Comparison of ENCODE assay signal across 12 mouse cellular contexts in the genomic region with DNA sequence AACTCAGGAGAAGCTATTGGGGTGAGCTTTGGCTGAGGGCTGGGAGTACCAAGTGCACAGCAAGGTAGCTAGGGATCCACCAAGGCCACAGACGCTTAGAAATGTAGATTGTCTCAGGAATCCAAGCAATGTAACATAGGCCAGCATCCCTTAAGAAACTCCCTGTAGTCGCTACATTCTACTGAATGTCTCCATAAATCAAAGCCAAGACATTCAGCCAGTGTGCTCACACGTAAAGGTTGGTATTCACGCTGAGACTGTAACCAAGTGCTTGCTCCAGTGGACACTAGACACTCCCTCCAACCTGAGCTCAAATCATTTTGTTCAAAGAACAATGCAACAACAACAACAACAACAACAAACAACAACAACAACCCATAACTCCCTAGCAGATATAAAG.
DNase-seq lines count a peak whose midpoint lies in the region; ATAC-seq and TF ChIP-seq lines count a peak whose summit lies in the region.
"Had no signal": no experiment of that assay in that cellular context is flagged by ENCODE, and none has a peak within 500 bp of the region (broad histone marks: within the 10 kb centered on the region; RNA-seq: fewer than 3 reads in every experiment).

No protein-coding gene starts in this region.

- no peak for TF ChIP-seq CTCF in stomach, postnatal 0 days (IDR thresholded peaks at IDR 0.05; ENCODE audit: low read depth)

- DNase-seq in heart, postnatal 36 days: no peak
- peak; percentile 8 for DNase-seq in midbrain, embryonic 11.5 days (ENCODE audit: low spot score, missing footprints)
- DNase-seq in midbrain, embryonic 14.5 days: no peak
- no peak for DNase-seq in limb, embryonic 14.5 days (ENCODE audit: low spot score)
- DNase-seq in stomach, postnatal 0 days (ENCODE audit: low spot score): no peak
- no peak for DNase-seq in MN1 (ENCODE audit: low spot score)
- no peak for DNase-seq in thymus, postnatal 10 days (ENCODE audit: low spot score in 2 of 2)
- DNase-seq: B cell, adult 2 months; cerebellum, postnatal 36 days; liver, embryonic 13.5 days; thymus, adult 2 months had no signal

- H3K4me1 ChIP-seq in heart, embryonic 12.5 days (replicated peaks): peaks cover 71% of the 10 kb centered on the region
- peaks cover 5% of the 10 kb centered on the region for H3K4me1 ChIP-seq in midbrain, embryonic 11.5 days (ENCODE audit: control insufficient read depth, insufficient read depth, low read length)
- peaks cover 10% of the 10 kb centered on the region; the same call in 1 of the 2 replicates for H3K4me1 ChIP-seq in midbrain, embryonic 14.5 days (ENCODE audit: control insufficient read depth, insufficient read depth, low read length)
- H3K4me1 ChIP-seq in limb, embryonic 14.5 days (ENCODE audit: control insufficient read depth, insufficient read depth, low read length): peaks cover 12% of the 10 kb centered on the region
- H3K4me1 ChIP-seq in stomach, postnatal 0 days (replicated peaks; ENCODE audit: control insufficient read depth, insufficient read depth): no peaks in the 10 kb centered on the region

- intact Hi-C loops in heart, postnatal 36 days (cut with DNase I): no loop called here

- ATAC-seq in heart, embryonic 12.5 days (ENCODE audit: insufficient number of reproducible peaks, low FRiP score): no peak
- ATAC-seq in midbrain, embryonic 11.5 days (ENCODE audit: low FRiP score): no peak
- no peak for ATAC-seq in midbrain, embryonic 14.5 days (ENCODE audit: low FRiP score, low TSS enrichment)
- ATAC-seq in limb, embryonic 14.5 days (ENCODE audit: low FRiP score, low read depth): no peak
- ATAC-seq in stomach, postnatal 0 days (ENCODE audit: low FRiP score, low TSS enrichment): no peak

- H3K9ac ChIP-seq in heart, embryonic 12.5 days: no peak overlapping the region
- no peak overlapping the region for H3K9ac ChIP-seq in midbrain, embryonic 11.5 days (ENCODE audit: low read length)
- H3K9ac ChIP-seq in midbrain, embryonic 14.5 days (replicated peaks; ENCODE audit: low read length): no peak overlapping the region
- no peak overlapping the region; the same call in 1 of the 2 replicates for H3K9ac ChIP-seq in limb, embryonic 14.5 days (ENCODE audit: low read depth, low read length, severe bottlenecking)
- H3K9ac ChIP-seq in stomach, postnatal 0 days (ENCODE audit: low read length): no peak overlapping the region
- H3K9ac ChIP-seq: liver, embryonic 13.5 days had no signal

- TF ChIP-seq POLR2A in limb, embryonic 14.5 days (IDR thresholded peaks at IDR 0.05; ENCODE audit: borderline replicate concordance, extremely low read depth, insufficient read depth, insufficient read length): no peak

- 0 out of 2 replicates have a peak overlapping the region, but pooled peaks have one; percentile 1 for H3K27ac ChIP-seq in heart, embryonic 12.5 days (ENCODE audit: poor library complexity, severe bottlenecking)
- H3K27ac ChIP-seq in midbrain, embryonic 11.5 days (ENCODE audit: low read depth, low read length): no peak overlapping the region
- H3K27ac ChIP-seq in midbrain, embryonic 14.5 days (replicated peaks; ENCODE audit: low read depth, low read length): no peak overlapping the region; the same call in 1 of the 2 replicates
- peak overlapping the region; percentile 48 for H3K27ac ChIP-seq in limb, embryonic 14.5 days (replicated peaks; ENCODE audit: low read depth, low read length)
- H3K27ac ChIP-seq in stomach, postnatal 0 days (replicated peaks): peak overlapping the region; percentile 45; the same call in 1 of the 2 replicates
- H3K27ac ChIP-seq: liver, embryonic 13.5 days had no signal

- H3K4me3 ChIP-seq in heart, embryonic 12.5 days: no peak overlapping the region
- no peak overlapping the region for H3K4me3 ChIP-seq in midbrain, embryonic 11.5 days (ENCODE audit: low read depth, low read length)
- no peak overlapping the region for H3K4me3 ChIP-seq in midbrain, embryonic 14.5 days (replicated peaks; ENCODE audit: low read depth, low read length)
- no peak overlapping the region for H3K4me3 ChIP-seq in limb, embryonic 14.5 days (replicated peaks; ENCODE audit: low read length)
- H3K4me3 ChIP-seq in stomach, postnatal 0 days (ENCODE audit: low read depth, low read length): no peak overlapping the region
- H3K4me3 ChIP-seq: liver, embryonic 13.5 days had no signal

- H3K9me3 ChIP-seq in heart, embryonic 12.5 days (replicated peaks): no peaks in the 10 kb centered on the region
- H3K9me3 ChIP-seq in midbrain, embryonic 11.5 days (ENCODE audit: control insufficient read depth, low read length): no peaks in the 10 kb centered on the region
- H3K9me3 ChIP-seq in midbrain, embryonic 14.5 days (ENCODE audit: control insufficient read depth, low read length): no peaks in the 10 kb centered on the region
- no peaks in the 10 kb centered on the region for H3K9me3 ChIP-seq in limb, embryonic 14.5 days (ENCODE audit: control insufficient read depth, low read length)
- H3K9me3 ChIP-seq in stomach, postnatal 0 days (ENCODE audit: control insufficient read depth, low read length): no peaks in the 10 kb centered on the region
- H3K9me3 ChIP-seq: liver, embryonic 13.5 days had no signal

- H3K4me2 ChIP-seq in heart, embryonic 12.5 days: no peak overlapping the region
- no peak overlapping the region for H3K4me2 ChIP-seq in midbrain, embryonic 11.5 days
- no peak overlapping the region for H3K4me2 ChIP-seq in midbrain, embryonic 14.5 days (ENCODE audit: low read length)
- no peak overlapping the region for H3K4me2 ChIP-seq in limb, embryonic 14.5 days (replicated peaks; ENCODE audit: low read depth, low read length, severe bottlenecking)
- H3K4me2 ChIP-seq in stomach, postnatal 0 days (replicated peaks; ENCODE audit: low read depth): no peak overlapping the region
- H3K4me2 ChIP-seq: liver, embryonic 13.5 days had no signal

- no peaks in the 10 kb centered on the region for H3K27me3 ChIP-seq in heart, embryonic 12.5 days (replicated peaks)
- no peaks in the 10 kb centered on the region for H3K27me3 ChIP-seq in midbrain, embryonic 11.5 days (ENCODE audit: control insufficient read depth, insufficient read depth, low read length)
- H3K27me3 ChIP-seq in midbrain, embryonic 14.5 days (ENCODE audit: control insufficient read depth, insufficient read depth, low read length): no peaks in the 10 kb centered on the region
- no peaks in the 10 kb centered on the region for H3K27me3 ChIP-seq in limb, embryonic 14.5 days (ENCODE audit: control insufficient read depth, insufficient read depth, low read length)
- no peaks in the 10 kb centered on the region for H3K27me3 ChIP-seq in stomach, postnatal 0 days (ENCODE audit: control insufficient read depth, insufficient read depth, low read length)
- H3K27me3 ChIP-seq: liver, embryonic 13.5 days had no signal

- no peak for TF ChIP-seq EP300 in stomach, postnatal 0 days (optimal IDR thresholded peaks at IDR 0.05)

- WGBS in heart, embryonic 12.5 days: 63% methylated on average over 4 of the region's 4 CpGs
- WGBS in midbrain, embryonic 11.5 days: 88% methylated on average over 4 of the region's 4 CpGs
- WGBS in midbrain, embryonic 14.5 days: 90% methylated on average over 4 of the region's 4 CpGs
- WGBS in limb, embryonic 14.5 days: 61% methylated on average over 4 of the region's 4 CpGs
- 55% methylated on average over 4 of the region's 4 CpGs for WGBS in stomach, postnatal 0 days

- no peaks in the 10 kb centered on the region for H3K36me3 ChIP-seq in heart, embryonic 12.5 days
- no peaks in the 10 kb centered on the region for H3K36me3 ChIP-seq in midbrain, embryonic 11.5 days (ENCODE audit: control insufficient read depth, insufficient read depth, low read length)
- no peaks in the 10 kb centered on the region for H3K36me3 ChIP-seq in midbrain, embryonic 14.5 days (ENCODE audit: control insufficient read depth, insufficient read depth, low read length)
- H3K36me3 ChIP-seq in limb, embryonic 14.5 days (ENCODE audit: control insufficient read depth, insufficient read depth, low read length): no peaks in the 10 kb centered on the region
- no peaks in the 10 kb centered on the region for H3K36me3 ChIP-seq in stomach, postnatal 0 days (ENCODE audit: control insufficient read depth, insufficient read depth, low read length)
- H3K36me3 ChIP-seq: liver, embryonic 13.5 days had no signal

Comparison
In these comparisons a context has a peak if more than half of its experiments do, and no peak if none do; other contexts are left out.
1. H3K27ac ChIP-seq: peak in heart, embryonic 12.5 days (single experiment), limb, embryonic 14.5 days (single experiment) and stomach, postnatal 0 days (single experiment); none in midbrain, embryonic 11.5 days (single experiment) and midbrain, embryonic 14.5 days (single experiment).